Mouse (Mus musculus) liver, embryonic 11.5 days (tissue): ENCODE measurements around the gene Trcg1. TPM values are rescaled to one million over a fixed set of nuclear protein-coding genes. Genes with fewer than 3 reads are reported as not detected.

ENCODE experiments used
- ATAC-seq: fragments of 200-750 bp; cut with Nextera tagmentation; replicated peaks from 2 replicates; pipeline ENCODE4 v1.8.0; 2017; ENCODE audit warnings: moderate number of reproducible peaks, mild to moderate bottlenecking, moderate TSS enrichment, moderate library complexity; ENCODE audit not compliant: low FRiP score
- DNase-seq: peaks from one replicate; pipeline ENCODE4 v3.0.0-alpha.2; 2017; ENCODE audit warnings: low spot score
- H3K27ac ChIP-seq: fragments of 300-500 bp; sonication (generic); 2 replicates; pipeline ENCODE4 v1.5.1; 2014; ENCODE audit warnings: mild to moderate bottlenecking, low read depth, low read length, control low read depth
- H3K27me3 ChIP-seq: fragments of 300-500 bp; sonication (generic); replicated peaks from 2 replicates; pipeline ENCODE4 v1.6.1; 2014; ENCODE audit warnings: low read length, mixed read lengths; ENCODE audit not compliant: control insufficient read depth, insufficient read depth
- H3K36me3 ChIP-seq: fragments of 300-500 bp; sonication (generic); 2 replicates; pipeline ENCODE4 v1.6.1; 2014; ENCODE audit warnings: mild to moderate bottlenecking, low read length, moderate library complexity, mixed read lengths; ENCODE audit not compliant: control insufficient read depth, insufficient read depth
- H3K4me1 ChIP-seq: fragments of 300-500 bp; sonication (generic); replicated peaks from 2 replicates; pipeline ENCODE4 v1.6.1; 2014; ENCODE audit warnings: low read length, mixed read lengths; ENCODE audit not compliant: control insufficient read depth, insufficient read depth
- H3K4me2 ChIP-seq: fragments of 300-500 bp; sonication (generic); 2 replicates; pipeline ENCODE4 v1.6.1; 2014; ENCODE audit warnings: mild to moderate bottlenecking, control low read depth, moderate library complexity
- H3K4me3 ChIP-seq: fragments of 300-500 bp; sonication (generic); 2 replicates; pipeline ENCODE4 v1.5.1; 2014; ENCODE audit warnings: low read depth, low read length, control low read depth
- H3K9ac ChIP-seq: fragments of 300-500 bp; sonication (generic); 2 replicates; pipeline ENCODE4 v1.6.1; 2014; ENCODE audit warnings: low read depth, low read length, control low read depth
- H3K9me3 ChIP-seq: fragments of 300-500 bp; sonication (generic); 2 replicates; pipeline ENCODE4 v1.6.1; 2016; ENCODE audit warnings: low read length, inconsistent platforms, mixed read lengths; ENCODE audit not compliant: control insufficient read depth
- WGBS: fragments of 180-500 bp; shearing (Covaris S2); extraction: QIAGEN DNeasy Blood & Tissue Kit; methylation state at CpG from one replicate; pipeline ENCODE4 v1.1.7; 2014; 5-methylcytosine and 5-hydroxymethylcytosine counted together
- polyA plus RNA-seq: library from polyadenylated mRNA; unstranded; fragments of >200 nt; fragmentation: Nextera tagmentation; extraction: Ambion mirVana; gene quantifications from 2 replicates; pipeline ENCODE4 v1.2.1, GENCODE M21; 2014

Trcg1 gene
- polyA plus RNA-seq, 1 experiment from 2014 or later, result not detected

DNA sequence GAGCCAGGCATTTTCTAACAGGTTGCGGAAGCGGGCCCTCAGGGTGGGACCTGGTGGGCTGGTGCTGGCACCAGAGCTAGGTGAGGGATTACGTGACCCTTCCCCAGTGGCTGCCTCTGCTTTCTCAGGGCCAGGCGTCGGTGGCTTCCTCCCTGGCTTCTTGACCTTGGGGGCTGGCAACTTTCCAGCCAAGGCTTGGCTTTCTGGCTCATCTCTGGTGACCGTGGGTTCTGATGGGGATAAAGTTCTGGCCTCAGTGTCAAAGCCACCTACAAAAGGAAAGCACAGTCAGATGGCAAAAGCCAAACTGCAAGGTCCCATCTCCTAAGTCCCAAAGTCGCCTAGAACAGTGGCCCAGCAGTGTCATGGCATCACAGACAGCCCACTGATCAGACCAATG lies 17.7 kb downstream of the Trcg1 start:
- Histone ChIP-seq H3K4me3 (no peak overlapping the region), H3K4me1 (no peaks in the 10 kb centered on the region; the same call in 1 of the 2 replicates), H3K36me3 (peaks cover 42% of the 10 kb centered on the region), H3K9ac (no peak overlapping the region), H3K27ac (no peak overlapping the region), H3K4me2 (no peak overlapping the region), H3K27me3 (no peaks in the 10 kb centered on the region), H3K9me3 (no peaks in the 10 kb centered on the region)
- ATAC-seq (no peak), DNase-seq (no peak)
- 87% methylated on average over 7 of the region's 7 CpGs for WGBS

DNA sequence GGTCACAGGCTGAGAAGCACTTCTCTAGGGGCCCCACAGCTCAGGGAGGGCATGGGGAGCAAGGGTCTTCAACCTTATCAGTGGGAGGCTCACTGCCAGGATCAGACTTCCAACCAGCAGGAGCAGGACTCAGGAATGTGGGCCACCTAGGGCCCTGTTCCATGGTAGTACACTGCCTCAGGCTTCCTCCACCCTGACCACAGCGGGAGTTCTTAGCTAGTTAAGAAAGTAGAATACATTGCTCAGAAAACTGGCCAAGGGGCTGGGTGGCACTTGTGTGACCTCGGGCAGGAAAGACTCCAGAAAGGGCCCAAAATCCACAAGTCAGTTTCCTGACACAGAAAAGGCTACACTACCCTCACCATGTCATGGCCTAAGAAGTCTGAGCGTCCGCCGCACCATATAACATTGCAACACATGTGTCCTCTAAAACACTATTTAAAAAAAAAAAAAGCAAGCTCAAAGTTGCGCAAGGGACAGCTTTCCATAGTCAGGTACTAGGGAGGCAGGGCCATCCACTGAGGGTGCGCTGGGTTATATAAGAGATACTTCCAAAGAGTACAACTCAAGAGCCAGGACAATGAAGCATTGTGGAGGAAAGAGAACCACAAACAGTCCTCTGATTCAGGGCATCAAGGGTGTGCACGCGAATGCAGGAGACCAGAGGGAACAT lies 18.6 kb downstream of the Trcg1 start:
- Histone ChIP-seq H3K27me3 (no peaks in the 10 kb centered on the region), H3K4me1 (peaks cover 2% of the 10 kb centered on the region), H3K27ac (no peak overlapping the region), H3K36me3 (peaks cover 42% of the 10 kb centered on the region), H3K4me2 (no peak overlapping the region), H3K9me3 (no peaks in the 10 kb centered on the region), H3K9ac (no peak overlapping the region), H3K4me3 (no peak overlapping the region)
- ATAC-seq (no peak), DNase-seq (no peak)
- WGBS, result 91% methylated on average over 9 of the region's 9 CpGs

DNA sequence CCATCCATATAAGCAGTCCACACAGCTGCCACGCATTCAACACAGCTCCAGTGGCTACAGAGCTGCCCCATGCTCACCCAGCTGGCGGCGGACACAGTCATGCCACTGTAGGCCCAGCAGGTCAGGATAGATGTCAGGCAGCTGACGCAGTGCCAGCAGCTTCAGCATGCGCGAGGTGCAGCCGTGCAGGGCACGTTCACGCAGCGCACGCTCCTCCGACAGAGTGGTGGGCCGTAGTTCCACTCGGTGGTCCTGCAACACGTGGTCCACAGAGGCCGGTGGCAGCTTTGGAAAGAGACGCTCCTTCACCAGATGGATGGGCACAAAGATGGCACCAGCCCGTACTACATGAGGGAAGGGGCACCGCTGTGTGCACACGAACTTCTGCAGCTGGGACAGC lies 20.0 kb downstream of the Trcg1 start:
- Histone ChIP-seq H3K9ac (no peak overlapping the region), H3K27me3 (no peaks in the 10 kb centered on the region), H3K4me2 (no peak overlapping the region), H3K9me3 (no peaks in the 10 kb centered on the region), H3K36me3 (peaks cover 42% of the 10 kb centered on the region), H3K27ac (no peak overlapping the region), H3K4me1 (peaks cover 15% of the 10 kb centered on the region), H3K4me3 (no peak overlapping the region)
- WGBS, result 93% methylated on average over 20 of the region's 20 CpGs
- ATAC-seq (no peak), DNase-seq (no peak)

- Histone ChIP-seq H3K27me3 (no peaks in the 10 kb centered on the region), H3K4me3 (no peak overlapping the region), H3K36me3 (peaks cover 41% of the 10 kb centered on the region), H3K9me3 (no peaks in the 10 kb centered on the region), H3K27ac (no peak overlapping the region), H3K4me1 (peaks cover 15% of the 10 kb centered on the region), H3K9ac (no peak overlapping the region), H3K4me2 (no peak overlapping the region)
- no peak for ATAC-seq
- no peak for DNase-seq
- WGBS, result 89% methylated on average over 11 of the region's 11 CpGs
Observed at GRCm38 (mm10) chr9:57256861-57257260, 20.5 kb downstream of the Trcg1 start.

GRCm38 (mm10) chr9:57257627-57258026 lies 21.3 kb downstream of the Trcg1 start:
- peaks cover 15% of the 10 kb centered on the region for H3K4me1 ChIP-seq
- no peak for ATAC-seq

GRCm38 (mm10) chr9:57259736-57260135 lies 23.4 kb downstream of the Trcg1 start:
- H3K4me2 ChIP-seq, result peak overlapping the region; percentile 97
- H3K4me3 ChIP-seq, result no peak overlapping the region
- DNase-seq, result peak; percentile 82
- no peak overlapping the region for H3K9ac ChIP-seq
- H3K9me3 ChIP-seq, result no peaks in the 10 kb centered on the region
- no peaks in the 10 kb centered on the region for H3K27me3 ChIP-seq
- whole genome bisulfite sequencing, result 5% methylated on average over 3 of the region's 3 CpGs
- peaks cover 15% of the 10 kb centered on the region for H3K4me1 ChIP-seq
- H3K27ac ChIP-seq, result no peak overlapping the region
- peaks cover 24% of the 10 kb centered on the region for H3K36me3 ChIP-seq
- peak; percentile 47 for ATAC-seq

More at GRCm38 (mm10) chr9:57257627-57258026, 21.3 kb downstream of the Trcg1 start:
- H3K27me3 ChIP-seq, result no peaks in the 10 kb centered on the region
- no peak for DNase-seq
- WGBS, result 90% methylated on average over 9 of the region's 9 CpGs
- H3K27ac ChIP-seq, result no peak overlapping the region
- H3K9me3 ChIP-seq, result no peaks in the 10 kb centered on the region
- H3K9ac ChIP-seq, result no peak overlapping the region
- H3K4me3 ChIP-seq, result no peak overlapping the region
- no peak overlapping the region for H3K4me2 ChIP-seq
- peaks cover 38% of the 10 kb centered on the region for H3K36me3 ChIP-seq

DNA sequence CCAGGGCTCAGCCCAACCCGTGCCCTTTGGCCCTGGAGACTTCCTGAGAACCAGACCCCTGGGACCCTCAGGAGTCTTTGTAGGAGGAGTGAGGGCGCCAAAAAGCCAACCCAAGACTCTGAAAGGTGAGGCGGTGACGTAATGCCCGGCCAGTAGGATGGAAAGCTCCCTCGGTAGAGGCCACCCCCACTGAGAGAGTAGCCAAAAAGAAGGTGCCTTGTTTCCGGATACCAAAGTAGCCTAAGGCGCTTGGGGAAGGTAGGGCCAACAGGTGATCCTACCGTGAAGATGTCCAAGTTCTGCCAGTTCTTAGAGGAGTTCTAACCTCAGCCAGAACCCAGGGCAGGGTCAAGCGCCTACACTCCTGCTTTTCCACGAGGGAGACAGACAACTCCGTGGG lies 24.6 kb downstream of the Trcg1 start:
- ATAC-seq (no peak), DNase-seq (no peak)
- peaks cover 24% of the 10 kb centered on the region for H3K36me3 ChIP-seq
- H3K27me3 ChIP-seq, result no peaks in the 10 kb centered on the region
- H3K4me1 ChIP-seq, result peaks cover 20% of the 10 kb centered on the region
- H3K9me3 ChIP-seq, result no peaks in the 10 kb centered on the region
- peak overlapping the region; percentile 78 for H3K27ac ChIP-seq
- H3K9ac ChIP-seq, result peak overlapping the region; percentile 86
- H3K4me2 ChIP-seq, result peak overlapping the region; percentile 97
- peak overlapping the region; percentile 90 for H3K4me3 ChIP-seq
- WGBS, result 11% methylated on average over 12 of the region's 12 CpGs

DNA sequence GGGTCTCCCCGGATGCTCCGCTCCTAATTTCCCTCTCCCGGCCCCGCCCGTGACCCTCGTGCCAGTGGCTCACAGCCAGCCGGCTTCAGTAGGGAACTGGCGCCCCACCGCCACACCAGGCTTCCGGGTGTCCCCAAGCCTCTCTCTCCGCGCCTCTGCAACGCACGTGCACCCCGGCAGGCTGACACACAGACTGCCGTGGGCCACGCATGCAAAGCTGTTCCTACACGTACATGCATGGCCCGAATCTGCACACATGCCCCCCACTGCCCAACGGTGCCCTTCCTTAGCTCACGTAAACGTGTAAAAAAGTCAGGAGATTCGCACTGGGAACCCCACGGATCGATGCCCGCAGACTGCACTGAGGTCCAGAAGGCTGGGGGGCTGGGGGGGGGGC lies 25.2 kb downstream of the Trcg1 start:
- H3K4me1 ChIP-seq, result peaks cover 20% of the 10 kb centered on the region
- H3K4me3 ChIP-seq, result peak overlapping the region; percentile 90
- WGBS, result 0% methylated on average over 26 of the region's 26 CpGs
- H3K9ac ChIP-seq, result peak overlapping the region; percentile 86
- no peaks in the 10 kb centered on the region for H3K27me3 ChIP-seq
- DNase-seq, result peak; percentile 67
- H3K27ac ChIP-seq, result peak overlapping the region; percentile 78
- H3K9me3 ChIP-seq, result no peaks in the 10 kb centered on the region
- peak; percentile 35 for ATAC-seq
- H3K36me3 ChIP-seq, result peaks cover 19% of the 10 kb centered on the region
- peak overlapping the region; percentile 97 for H3K4me2 ChIP-seq
